Mouse (Mus musculus) adrenal gland, adult 2 months (tissue): Measurements from ENCODE around the gene Hmgxb4. TPM values are rescaled to one million over a fixed set of nuclear protein-coding genes. Genes with fewer than 3 reads are reported as not detected.

Experiments
- DNase-seq: peaks from one replicate; pipeline ENCODE4 v3.0.0; 2021
- polyA plus RNA-seq: library from polyadenylated mRNA; depleted of rRNA; stranded (reverse); fragments of >200 nt; gene quantifications from 2 replicates; pipeline ENCODE4 v1.2.3, GENCODE M21; 2012; rRNA removed
- total RNA-seq, 2 experiments: library from RNA; stranded (reverse); gene quantifications; 2 replicates each; pipeline ENCODE4 v1.2.3; 2021

The Hmgxb4 gene
- total and polyA plus RNA-seq, 3 experiments: 8.8 to 21.7 (median 21.3) TPM

DNA sequence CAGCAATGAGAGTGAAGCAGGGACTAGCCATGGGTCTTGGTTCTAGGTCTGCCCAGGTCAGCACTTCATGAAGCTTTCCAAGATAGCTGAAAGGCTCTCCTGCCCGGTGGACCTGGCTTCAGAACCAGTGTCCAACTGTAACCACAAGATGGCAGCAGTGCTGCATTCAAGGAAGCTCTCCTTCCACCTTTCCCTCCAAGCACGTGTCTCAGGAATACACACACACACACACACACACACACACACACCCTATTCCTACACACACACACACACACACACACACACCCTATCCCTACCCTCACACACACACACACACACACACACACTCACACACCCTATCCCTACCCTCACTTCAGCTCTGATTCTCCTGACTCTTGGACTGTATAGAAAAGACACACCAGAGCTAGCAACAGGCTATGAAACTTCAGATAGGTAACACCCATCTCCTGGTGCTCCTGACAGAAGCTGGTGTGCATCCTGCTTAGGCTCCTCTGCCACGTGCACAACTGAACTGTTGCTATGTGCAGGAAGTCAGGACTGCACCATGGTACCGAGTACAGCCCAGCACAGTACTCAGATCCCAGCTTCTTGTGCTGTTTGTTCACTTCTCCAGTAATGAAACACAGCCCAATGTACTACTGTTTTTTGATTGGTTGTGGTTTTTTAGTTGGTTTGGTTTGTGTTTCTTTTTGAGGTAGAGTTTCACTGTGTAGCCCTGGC is 78.6 kb downstream of the Hmgxb4 start:
- DNase-seq: peak; percentile 81

DNA sequence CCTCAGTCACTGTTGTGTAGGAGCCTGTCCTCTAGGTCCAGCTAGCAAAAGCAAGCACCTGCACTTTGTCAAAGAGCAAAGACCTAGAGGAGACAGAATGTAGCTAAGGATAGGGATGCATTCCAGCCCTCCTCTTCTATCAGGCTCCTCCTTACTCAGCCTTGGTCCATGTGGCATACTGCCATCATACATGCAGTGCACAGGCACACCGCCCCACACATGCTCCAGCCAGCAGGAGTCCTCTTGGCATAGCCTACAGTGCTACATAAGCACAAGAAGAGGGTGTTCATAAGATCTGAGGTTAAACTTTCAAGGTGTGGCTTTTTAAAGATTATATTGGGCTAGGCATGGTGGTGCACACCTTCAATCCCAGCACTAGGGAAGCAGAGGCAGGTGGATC is 81.7 kb downstream of the Hmgxb4 start:
- no peak for DNase-seq

DNA sequence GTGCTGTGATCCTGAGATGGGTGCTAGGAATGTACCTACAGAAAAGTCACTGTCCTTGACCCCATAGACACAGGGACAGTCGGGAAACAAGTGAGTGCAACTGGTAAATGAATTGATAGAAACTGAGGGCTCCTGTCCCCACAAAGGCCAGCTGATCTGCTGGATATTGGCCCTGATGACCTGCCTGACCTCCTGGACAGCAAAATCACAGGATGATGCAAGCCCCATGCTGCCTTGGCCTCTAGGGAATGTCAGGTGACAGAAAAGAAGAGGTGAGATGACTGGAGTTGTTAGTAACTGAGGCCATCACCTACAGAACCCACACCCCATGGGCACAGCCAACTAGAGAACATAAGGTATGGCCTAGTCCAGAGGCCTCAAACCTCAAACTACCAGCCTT is 85.1 kb downstream of the Hmgxb4 start:
- DNase-seq: no peak

DNA sequence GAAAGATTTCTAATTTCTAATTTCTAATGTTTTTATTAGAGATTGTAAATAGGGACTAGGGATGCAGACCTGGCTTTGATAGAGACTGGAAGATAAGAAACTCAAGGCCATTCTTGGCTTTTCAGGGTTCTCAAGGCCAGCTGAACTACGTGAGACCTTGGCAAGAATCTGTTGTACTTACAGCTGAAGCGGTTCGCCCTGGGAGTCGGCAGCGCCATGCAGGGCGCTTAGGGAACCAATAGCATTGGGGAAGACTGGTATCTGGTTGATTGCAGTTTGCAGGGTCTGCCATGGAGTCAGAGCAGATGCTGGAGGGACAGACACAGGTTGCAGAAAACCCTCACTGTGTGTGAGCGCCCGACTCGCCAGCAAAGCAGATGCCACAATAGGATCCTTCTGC is 85.7 kb downstream of the Hmgxb4 start:
- DNase-seq: no peak

Other genes with a start within 250 kb of the Hmgxb4 start
- gene Isx, start 120.2 kb upstream of the Hmgxb4 start, total RNA-seq: not detected
- gene Isx, start 120.2 kb upstream of the Hmgxb4 start, polyA plus RNA-seq: 0.28 TPM in 1 of 2 replicates, not detected in the other
- gene Tom1, start 40.3 kb downstream of the Hmgxb4 start, total RNA-seq: 10 to 100 TPM; 42.6 to 55.1 TPM
- gene Tom1, start 40.3 kb downstream of the Hmgxb4 start, polyA plus RNA-seq: 28.4 and 38.7 TPM in 2 replicates
- 100 to 1,000 TPM in 1 of 2 experiments, 10 to 100 TPM in 1; 59.0 to 146 TPM for gene Hmox1, start 100.3 kb downstream of the Hmgxb4 start, total RNA-seq
- 37.4 and 66.4 TPM in 2 replicates for gene Hmox1, start 100.3 kb downstream of the Hmgxb4 start, polyA plus RNA-seq
- 1 to 10 TPM; 8.2 to 9.8 TPM for gene Mcm5, start 116.2 kb downstream of the Hmgxb4 start, total RNA-seq
- 6.7 and 7.3 TPM in 2 replicates for gene Mcm5, start 116.2 kb downstream of the Hmgxb4 start, polyA plus RNA-seq
- gene Rasd2, start 220.6 kb downstream of the Hmgxb4 start, total RNA-seq: 1 to 10 TPM; 1.5 to 4.8 TPM
- gene Rasd2, start 220.6 kb downstream of the Hmgxb4 start, polyA plus RNA-seq: 2.9 and 3.3 TPM in 2 replicates